Mouse (Mus musculus) heart, embryonic 10.5 days (tissue): Measurements from ENCODE around the gene Cd274. TPM values are rescaled to one million over a fixed set of nuclear protein-coding genes. Genes with fewer than 3 reads are reported as not detected.

Source experiments
- DNase-seq: peaks from one replicate; pipeline ENCODE4 v3.0.0-alpha.2; 2017; ENCODE audit warnings: low spot score
- H3K27ac ChIP-seq: fragments of 300-500 bp; sonication (generic); 2 replicates; pipeline ENCODE4 v1.5.1; 2016; ENCODE audit warnings: mild to moderate bottlenecking
- H3K27me3 ChIP-seq: fragments of 300-500 bp; sonication (generic); 2 replicates; pipeline ENCODE4 v1.6.1; 2016; ENCODE audit warnings: mild to moderate bottlenecking; ENCODE audit not compliant: poor library complexity, insufficient read depth, severe bottlenecking
- H3K36me3 ChIP-seq: fragments of 300-500 bp; sonication (generic); 2 replicates; pipeline ENCODE4 v1.6.1; 2016; ENCODE audit warnings: mild to moderate bottlenecking, moderate library complexity
- H3K4me1 ChIP-seq: fragments of 300-500 bp; sonication (generic); 2 replicates; pipeline ENCODE4 v1.6.1; 2016; ENCODE audit warnings: mild to moderate bottlenecking
- H3K4me3 ChIP-seq: fragments of 300-500 bp; sonication (generic); 2 replicates; pipeline ENCODE4 v1.5.1; 2016; ENCODE audit warnings: mild to moderate bottlenecking, moderate library complexity
- H3K9me3 ChIP-seq: fragments of 300-500 bp; sonication (generic); 2 replicates; pipeline ENCODE4 v1.6.1; 2016; ENCODE audit warnings: mild to moderate bottlenecking, moderate library complexity
- WGBS: fragments of 180-500 bp; shearing (Covaris S2); methylation state at CpG from one replicate; pipeline ENCODE4 v1.1.7; 2016; 5-methylcytosine and 5-hydroxymethylcytosine counted together
- polyA plus RNA-seq: library from polyadenylated mRNA; unstranded; fragments of >200 nt; fragmentation: Nextera tagmentation; extraction: Ambion mirVana; gene quantifications from 2 replicates; pipeline ENCODE4 v1.2.1, GENCODE M21; 2016

Gene Cd274
- polyA plus RNA-seq, 1 experiment from 2014 or later: 0.41 TPM

DNA sequence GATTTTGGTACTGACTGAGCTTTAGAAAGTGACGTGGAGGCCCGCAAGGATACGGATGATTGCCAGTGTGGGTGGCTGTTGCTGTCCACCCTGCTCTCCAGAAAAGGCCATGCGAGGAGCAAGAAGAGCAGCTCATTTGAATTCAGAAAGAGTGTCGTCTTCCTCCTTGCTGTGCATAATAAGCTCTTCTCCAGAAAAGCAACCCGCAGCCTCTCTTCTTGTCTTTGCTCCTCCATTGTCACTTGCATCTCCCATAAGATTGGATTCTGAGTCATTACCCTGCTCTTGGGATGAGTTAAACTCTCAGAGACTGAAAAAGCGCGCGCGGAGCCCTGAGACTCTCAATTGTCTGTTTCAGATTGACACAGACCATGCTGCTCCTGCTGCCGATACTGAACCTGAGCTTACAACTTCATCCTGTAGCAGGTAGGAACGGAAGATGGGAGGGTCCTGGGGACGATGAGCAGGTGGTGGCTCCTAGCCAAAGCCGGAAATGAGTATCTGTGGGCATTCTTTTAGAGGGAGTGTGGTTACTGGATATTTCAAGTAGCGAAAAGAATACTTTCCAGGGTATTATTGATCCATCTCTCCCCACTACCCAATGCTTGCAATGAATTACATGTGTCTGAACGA lies 54.9 kb downstream of the Cd274 start:
- no peak overlapping the region for H3K4me3 ChIP-seq
- H3K27ac ChIP-seq: no peak overlapping the region
- H3K9me3 ChIP-seq: no peaks in the 10 kb centered on the region
- H3K27me3 ChIP-seq: no peaks in the 10 kb centered on the region
- H3K36me3 ChIP-seq: no peaks in the 10 kb centered on the region
- DNase-seq: no peak
- WGBS: 82% methylated on average over 16 of the region's 16 CpGs
- H3K4me1 ChIP-seq: peaks cover 11% of the 10 kb centered on the region; the same call in 1 of the 2 replicates

DNA sequence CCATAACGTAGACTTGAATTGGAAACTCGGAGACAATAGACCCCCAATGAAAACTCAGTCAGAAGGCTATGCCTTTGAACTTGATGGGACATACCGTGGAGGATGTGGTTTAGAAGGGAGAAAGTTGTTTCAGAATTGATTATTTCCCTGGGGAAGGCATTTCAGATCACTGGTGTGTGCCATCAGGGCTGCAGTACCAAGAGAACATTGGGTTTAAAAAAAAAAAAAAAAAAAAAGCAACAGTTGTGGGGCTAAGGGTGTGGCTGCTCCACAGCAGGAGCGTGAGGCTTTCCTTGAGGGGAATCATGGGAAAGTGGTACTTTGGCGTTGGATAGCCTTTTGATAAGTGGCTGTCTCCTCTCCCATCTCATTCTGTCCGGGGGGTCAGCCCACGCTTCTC lies 55.5 kb downstream of the Cd274 start:
- no peak for DNase-seq

DNA sequence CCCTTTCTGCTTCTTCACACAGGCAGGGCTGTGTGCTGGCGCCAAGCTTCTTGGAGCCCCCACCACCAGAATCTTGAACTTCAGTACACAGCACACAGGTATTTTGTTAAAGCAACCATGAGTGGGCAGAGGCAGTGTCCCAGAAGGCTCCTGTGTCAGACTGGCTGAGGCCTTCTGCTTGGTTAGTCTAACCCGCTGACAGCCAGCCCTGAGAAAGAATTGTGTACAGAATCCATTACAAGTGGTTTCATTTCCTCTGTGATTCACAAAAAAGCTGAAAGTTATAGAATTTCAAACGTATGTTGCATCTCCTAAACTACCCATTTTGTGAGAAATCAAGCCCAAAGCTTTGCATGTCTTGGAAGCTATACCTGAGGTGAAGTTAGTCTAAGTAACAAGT lies 63.3 kb downstream of the Cd274 start:
- no peak for DNase-seq
- Histone ChIP-seq H3K27ac (no peak overlapping the region), H3K27me3 (no peaks in the 10 kb centered on the region), H3K4me1 (no peaks in the 10 kb centered on the region), H3K36me3 (no peaks in the 10 kb centered on the region), H3K9me3 (no peaks in the 10 kb centered on the region), H3K4me3 (no peak overlapping the region)
- 82% methylated on average over 3 of the region's 3 CpGs for WGBS

More for the DNA sequence above, 55.5 kb downstream of the Cd274 start:
- WGBS: 82% methylated on average over 7 of the region's 7 CpGs
- H3K27ac ChIP-seq: no peak overlapping the region
- H3K27me3 ChIP-seq: no peaks in the 10 kb centered on the region
- H3K4me1 ChIP-seq: peaks cover 11% of the 10 kb centered on the region; the same call in 1 of the 2 replicates
- H3K9me3 ChIP-seq: no peaks in the 10 kb centered on the region
- no peak overlapping the region for H3K4me3 ChIP-seq
- H3K36me3 ChIP-seq: no peaks in the 10 kb centered on the region

DNA sequence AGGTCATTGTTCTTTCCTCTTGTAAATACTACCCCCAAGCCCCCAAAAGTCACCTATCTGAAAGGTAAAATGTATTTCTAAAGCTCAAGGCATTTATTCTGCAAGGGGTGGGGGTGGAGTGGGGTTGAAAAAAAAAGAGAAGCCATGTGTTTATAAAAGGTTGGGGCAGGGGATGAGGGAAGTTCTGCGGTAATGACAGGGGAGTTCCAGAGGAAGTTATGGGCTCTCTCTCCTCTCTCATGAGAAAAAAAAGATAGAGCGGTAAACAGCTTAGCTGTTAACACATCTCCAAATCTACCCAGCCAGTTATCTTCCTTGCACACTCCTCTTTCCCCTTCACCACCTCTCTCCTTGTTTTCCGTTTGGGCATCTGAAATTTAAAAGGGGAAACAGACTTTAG lies 63.7 kb downstream of the Cd274 start:
- 61% methylated on average over 3 of the region's 3 CpGs for WGBS

DNA sequence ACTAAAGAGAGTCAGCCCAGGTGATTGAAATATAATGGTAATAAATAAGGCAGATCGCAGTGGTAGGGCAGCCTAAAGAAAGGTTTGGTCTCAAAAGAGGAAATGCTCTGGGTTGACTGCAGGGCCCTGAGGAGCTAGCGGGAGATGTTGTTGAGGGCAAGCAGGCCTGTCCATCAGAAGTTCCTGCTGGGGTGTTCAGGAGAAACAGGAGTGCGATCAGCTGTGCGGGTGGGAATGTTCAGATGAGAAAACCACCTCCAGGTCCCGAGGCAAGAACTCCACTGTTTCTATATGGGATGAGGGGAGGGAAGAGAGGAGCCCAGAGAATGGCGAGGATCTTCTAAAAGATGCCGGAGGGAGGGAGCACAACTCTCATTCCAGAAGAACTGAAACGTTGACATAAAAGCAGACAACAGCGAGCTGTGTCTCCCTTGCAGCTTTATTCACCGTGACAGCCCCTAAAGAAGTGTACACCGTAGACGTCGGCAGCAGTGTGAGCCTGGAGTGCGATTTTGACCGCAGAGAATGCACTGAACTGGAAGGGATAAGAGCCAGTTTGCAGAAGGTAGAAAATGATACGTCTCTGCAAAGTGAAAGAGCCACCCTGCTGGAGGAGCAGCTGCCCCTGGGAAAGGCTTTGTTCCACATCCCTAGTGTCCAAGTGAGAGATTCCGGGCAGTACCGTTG lies 69.7 kb downstream of the Cd274 start:
- 85% methylated on average over 18 of the region's 18 CpGs for WGBS
- no peaks in the 10 kb centered on the region for H3K27me3 ChIP-seq
- H3K36me3 ChIP-seq: no peaks in the 10 kb centered on the region
- H3K4me3 ChIP-seq: no peak overlapping the region
- no peak overlapping the region for H3K27ac ChIP-seq
- no peak for DNase-seq
- H3K9me3 ChIP-seq: no peaks in the 10 kb centered on the region
- no peaks in the 10 kb centered on the region for H3K4me1 ChIP-seq

More for the DNA sequence above, 63.7 kb downstream of the Cd274 start:
- Histone ChIP-seq H3K4me1 (no peaks in the 10 kb centered on the region), H3K27ac (no peak overlapping the region), H3K27me3 (no peaks in the 10 kb centered on the region), H3K36me3 (no peaks in the 10 kb centered on the region), H3K4me3 (no peak overlapping the region), H3K9me3 (no peaks in the 10 kb centered on the region)
- no peak for DNase-seq

Other genes starting within 250 kb of the Cd274 start
- gene Jak2, start 115.6 kb upstream of the Cd274 start, polyA plus RNA-seq: 7.8 and 8.1 TPM in 2 replicates
- gene Insl6, start 42.1 kb upstream of the Cd274 start, polyA plus RNA-seq: 4.6 and 6.5 TPM in 2 replicates
- 0.38 TPM in 1 of 2 replicates, not detected in the other for gene Rln1, start 32.8 kb upstream of the Cd274 start, polyA plus RNA-seq
- 41.5 and 42.5 TPM in 2 replicates for gene Plgrkt, start 65 bp upstream of the Cd274 start, polyA plus RNA-seq
- gene Pdcd1lg2, start 43.5 kb downstream of the Cd274 start, polyA plus RNA-seq: not detected in 2 replicates
- gene Ric1, start 154.8 kb downstream of the Cd274 start, polyA plus RNA-seq: 6.6 and 8.9 TPM in 2 replicates